Comparison of ENCODE assay signal across 1 mouse cellular context in the genomic region with DNA sequence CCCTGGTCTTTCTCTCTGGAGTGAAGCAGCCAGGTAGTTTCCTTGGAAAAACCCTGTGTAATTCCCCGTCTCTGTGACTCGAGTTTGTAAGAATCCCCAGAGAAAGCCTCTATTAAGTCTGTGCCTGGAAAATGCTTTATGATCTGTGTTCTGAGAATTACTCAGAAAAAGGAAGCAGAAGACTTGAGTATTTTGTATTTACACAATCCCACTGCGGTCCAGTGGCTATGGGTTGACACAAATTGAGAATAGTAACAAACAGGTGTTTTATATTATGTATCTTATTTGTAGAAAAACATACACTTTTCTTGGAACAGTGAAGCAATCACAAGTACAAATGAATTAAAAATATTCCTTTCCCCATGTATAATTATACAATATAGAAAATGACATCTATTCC.
TF ChIP-seq lines count a peak whose summit lies in the region.

No protein-coding gene starts in this region.

TF ChIP-seq in CH12.LX, 34 proteins besides CTCF, POLR2A, EP300 and RAD21 (continued from another document):
- 0 out of 2 replicates have a peak, but pooled peaks have one; percentile 18 for TF ChIP-seq TCF12 (IDR thresholded peaks at IDR 0.05; ENCODE audit: low read depth, low read length)
